Mouse (Mus musculus): ENCODE results near the gene Mybphl.

Mybphl gene

DNA sequence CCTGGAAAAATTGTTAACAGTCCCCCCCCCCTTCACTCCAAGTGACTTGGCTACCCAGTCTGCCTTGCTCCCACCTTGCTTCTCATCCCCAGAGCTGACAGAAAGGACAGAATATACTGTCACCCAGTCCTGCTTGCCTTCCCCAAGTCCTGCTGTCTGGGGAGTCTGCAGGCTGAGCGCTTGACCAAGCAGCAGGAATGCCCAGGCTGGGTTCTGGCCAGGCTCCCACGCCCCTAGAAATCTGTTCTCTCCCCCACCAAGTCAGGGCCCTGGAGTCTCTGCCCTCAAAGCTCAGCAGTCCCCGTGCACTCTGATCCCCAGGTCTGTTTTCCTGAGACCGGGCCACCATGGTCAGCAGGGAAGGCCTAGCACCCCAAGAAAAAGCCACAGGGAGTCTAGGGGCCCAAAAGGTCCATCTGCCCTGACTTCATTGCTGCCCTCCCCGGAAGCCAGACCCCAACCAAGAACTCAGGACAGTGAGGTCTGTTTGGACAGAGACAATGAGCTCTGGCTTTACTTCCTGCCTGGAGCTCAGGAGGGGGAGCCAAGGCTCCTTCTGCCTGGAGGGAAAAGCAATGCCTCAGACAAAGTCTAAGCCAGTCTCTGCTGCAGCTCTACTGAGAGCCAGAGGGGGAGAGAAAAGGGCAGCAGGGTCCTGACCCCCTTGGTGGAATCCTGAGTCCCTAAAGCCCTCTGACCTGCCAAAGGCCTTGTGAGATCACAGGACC lies 46.5 kb downstream of the Mybphl start:
- peak; percentile 39 for DNase-seq

DNA sequence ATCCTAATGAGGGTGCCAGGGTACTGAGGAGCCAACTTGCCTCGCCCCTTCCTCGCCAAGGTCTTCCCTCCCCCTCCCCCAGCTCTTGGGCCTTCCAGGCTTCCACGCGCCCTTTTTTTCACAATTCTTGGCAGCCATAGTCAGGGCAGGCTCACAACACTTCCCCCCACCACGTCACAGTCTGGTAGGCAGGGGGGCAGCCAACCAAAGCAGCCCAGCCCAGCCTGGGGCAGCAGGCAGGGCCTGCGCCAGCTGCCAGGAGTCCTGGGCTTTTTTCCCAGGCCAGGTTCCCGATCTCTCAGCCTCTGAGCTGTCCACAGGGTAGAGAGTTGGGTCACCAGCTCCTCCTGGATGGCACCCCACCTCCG lies 47.0 kb downstream of the Mybphl start:
- DNase-seq = peak; percentile 83

DNA sequence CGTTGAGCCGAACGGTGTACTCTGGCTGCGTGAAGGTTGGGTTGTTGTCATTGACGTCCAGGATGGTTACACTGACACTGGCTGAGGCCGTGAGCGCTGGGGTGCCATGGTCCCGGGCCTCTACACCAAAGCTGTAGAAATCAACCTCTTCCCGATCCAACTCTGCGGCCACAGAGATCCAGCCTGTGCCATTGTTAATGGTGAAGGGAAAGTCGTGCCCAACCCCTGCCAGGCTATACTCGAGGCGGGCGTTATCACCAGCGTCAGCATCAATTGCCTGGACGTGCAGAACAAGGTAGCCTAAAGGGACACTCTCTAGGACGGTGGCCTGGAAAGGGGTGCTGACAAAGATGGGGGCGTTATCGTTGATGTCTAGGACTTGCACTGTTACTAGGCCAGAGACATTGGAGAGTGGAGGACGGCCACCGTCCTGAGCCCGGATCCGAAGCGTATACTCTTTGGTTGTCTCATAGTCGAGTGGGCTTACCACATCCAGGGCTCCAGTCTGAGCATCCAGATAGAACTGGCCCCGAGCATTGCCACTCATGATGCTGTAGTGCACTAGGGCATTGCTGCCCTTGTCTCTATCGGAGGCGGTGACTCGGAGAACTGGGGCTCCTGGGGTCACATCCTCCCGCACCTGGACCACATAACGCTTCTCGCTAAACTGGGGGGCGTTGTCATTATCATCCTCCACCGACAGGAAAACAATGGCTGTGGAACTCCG lies 49.1 kb downstream of the Mybphl start:
- no peak for DNase-seq

DNA sequence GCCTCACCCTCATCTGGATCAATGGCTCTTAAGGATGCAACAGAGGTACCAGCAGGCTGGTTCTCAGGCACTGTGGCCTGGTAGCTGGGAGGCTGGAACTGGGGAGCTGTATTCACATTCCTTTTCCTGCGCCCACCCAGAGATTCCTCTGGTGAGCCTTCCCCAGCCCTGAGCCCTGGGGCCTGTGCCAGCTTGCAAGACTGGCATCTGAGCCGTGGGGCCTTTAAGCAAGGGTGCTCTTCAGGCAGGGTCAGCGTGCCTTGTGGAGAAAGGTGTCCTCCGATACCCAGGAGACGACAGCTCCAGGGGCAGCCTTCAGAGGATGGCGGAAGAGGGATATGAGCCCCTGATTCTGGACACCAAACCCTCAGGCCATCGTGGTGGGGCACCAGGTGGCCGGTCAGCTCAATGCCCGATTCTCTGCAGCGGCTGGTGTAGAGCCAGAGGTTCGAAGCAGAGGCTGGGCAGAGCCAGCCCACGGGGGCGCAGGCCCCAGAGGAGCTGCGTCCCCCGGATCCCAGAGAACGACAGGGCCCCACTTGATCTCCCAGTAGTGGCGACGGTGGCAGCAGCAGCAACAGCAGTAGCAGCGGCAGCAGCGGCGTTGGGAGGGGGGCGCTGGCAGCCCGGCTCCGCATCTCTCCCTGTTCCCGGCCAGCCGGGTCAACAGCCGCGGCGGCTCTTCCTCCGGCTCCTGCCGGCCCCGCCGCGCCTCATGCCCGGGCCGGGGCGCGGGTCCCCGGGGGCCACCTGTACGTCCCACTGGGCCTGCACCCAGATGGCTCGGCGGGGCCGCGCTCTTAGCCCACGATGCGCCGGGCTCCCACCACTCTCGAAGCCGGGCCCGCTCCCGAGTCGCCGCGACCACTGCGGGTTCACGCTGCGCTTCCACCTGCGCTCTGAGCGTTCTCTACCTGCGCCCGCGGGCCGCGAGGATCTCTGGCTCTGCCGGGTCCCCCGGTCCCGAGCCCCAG lies 50.4 kb downstream of the Mybphl start, which contains the start of gene Celsr2:
Gene Celsr2, minus strand, starts transcription at position 696 of the 974 bp plus-strand sequence.
- peak; percentile 60 for DNase-seq

DNA sequence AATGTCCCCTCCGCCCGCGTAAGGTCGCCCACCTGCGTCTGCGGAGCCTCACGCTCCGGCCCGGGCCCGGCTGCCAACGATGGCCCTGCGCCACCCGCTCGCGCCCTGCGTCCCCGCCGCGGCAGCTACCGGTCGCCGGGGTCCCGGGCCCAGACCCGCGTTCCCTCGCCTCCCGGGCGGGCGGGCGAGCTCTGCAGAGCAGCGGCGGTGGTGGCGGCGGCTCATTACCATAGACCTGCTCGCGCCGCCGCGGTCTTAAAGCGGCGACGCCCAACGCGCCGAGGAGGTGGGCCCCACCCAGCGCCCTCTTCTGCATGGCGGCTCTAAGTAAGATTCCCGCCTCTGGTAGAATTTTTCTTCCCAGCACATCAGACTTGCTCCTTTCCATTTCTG lies 51.1 kb downstream of the Mybphl start:
- DNase-seq = peak; percentile 92

DNA sequence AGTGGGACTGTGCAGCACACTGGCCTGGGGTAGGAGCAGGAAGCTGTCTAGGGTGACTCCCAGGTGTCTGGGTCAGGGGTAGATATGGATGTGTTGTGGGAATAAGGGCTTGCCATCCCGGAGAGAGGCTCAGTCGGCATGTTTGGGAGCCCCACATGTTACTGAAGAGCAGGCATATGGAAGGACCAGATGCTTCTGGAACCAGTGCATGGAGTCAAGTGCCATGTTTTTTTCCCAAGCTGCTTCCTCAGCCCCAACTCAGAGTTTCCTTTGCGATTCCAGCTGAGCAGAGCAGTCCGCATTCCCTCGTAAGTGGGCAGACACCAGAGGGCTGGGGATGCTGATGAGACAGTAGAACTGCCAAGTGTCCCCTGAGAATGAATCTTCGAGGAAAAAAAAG lies 58.3 kb downstream of the Mybphl start:
- DNase-seq = no peak

DNA sequence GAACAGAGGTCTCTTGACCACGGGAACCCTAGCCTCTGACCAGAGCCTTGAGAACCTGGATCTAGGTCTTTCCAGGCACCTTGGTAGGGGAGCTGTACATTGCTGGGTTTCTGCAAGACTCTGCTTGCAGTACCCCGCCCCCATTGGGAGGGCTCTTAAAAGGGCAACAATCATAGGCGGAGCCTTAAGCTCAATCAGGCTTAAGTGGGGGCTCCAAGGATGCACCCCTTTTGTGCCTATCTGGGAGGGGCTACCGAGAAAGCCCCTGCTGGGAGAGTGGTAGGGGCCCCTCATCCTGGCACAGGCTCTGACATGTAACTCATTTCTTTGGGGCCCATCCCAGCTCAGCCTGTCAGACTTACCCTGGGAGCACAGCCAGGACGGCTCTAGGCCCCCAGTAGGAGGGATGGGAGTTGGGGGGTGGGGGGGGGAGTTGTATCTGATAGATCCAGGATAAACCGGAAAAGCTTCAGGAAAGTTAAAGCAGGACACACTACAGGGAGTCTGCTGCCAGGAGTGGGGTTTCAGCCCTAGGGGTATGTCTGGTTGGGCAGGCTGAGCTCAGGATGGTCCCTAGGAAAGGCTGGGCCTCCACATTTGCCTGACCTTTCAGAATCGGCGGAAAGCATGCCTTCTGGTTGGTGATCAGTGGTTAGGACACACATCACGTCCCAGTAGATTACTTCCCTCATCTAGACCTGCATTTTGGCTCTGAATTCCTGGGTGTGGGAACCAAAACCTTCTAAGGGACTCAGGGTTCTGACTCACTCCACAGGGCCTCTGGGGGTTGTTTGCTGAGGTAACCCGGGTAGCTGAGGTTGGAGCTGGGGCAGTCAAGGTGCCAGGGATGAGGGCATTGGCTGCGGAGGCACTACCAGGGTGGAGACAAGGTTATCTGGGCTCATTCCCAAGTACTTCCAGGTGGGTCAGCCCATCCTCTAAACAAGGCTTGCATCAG lies 59.4 kb downstream of the Mybphl start:
- DNase-seq = peak; percentile 78

DNA sequence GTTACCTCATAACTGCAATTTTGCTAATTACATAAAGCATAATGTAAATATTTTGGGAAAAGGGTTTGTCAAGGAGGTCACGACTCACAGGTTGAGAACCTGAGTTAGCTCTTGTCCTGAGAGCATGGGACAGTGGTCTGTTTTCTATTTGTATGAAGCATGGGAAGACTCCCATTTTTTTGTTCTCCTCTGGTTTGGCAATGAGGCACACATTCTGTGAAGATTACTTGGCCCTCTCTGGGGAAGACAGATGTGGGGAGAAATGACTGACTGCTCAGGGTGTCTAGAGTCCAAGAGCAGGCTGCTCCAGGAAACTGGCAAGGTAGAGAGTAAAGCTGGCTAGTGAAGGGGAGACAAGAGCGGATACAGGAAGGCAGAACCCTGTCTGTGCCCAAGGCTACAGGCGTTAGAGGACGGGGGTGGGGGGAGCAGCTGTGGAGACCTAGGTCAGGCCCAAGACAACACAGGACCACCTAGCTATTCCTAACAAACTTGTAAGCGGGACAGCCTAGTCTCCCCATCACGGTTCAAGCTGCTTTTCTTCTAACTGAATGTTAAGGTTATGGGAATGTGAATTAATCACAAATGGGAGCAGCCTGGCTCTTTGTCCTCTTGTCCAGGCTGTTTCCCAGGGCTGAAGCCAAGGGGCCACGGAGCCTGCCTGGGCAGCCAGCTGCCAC lies 60.4 kb downstream of the Mybphl start:
- no peak for DNase-seq

DNA sequence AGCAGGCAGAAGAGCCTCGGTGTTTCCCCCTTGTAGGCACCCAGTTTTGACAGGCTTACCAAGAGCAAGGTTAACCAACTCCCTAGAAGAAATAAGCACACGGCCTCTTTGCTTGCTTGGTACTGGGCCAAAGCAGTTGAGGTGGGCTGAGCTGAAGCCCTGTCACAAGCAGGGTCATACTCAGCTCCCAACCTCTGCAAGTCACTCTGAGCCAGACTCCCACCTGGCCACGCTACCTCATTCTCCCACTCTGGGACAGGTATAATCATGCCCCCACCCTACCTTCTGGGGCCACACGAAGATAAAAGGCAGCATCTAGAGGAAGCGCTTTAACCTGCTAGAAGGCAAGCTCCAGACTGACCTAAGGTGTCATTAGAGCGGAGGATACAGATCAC lies 60.9 kb downstream of the Mybphl start:
- DNase-seq = no peak
